Mouse (Mus musculus) urinary bladder, postnatal 25 days (tissue): Measurements from ENCODE around the gene Tifa.

Experiments
- DNase-seq: peaks from one replicate; pipeline ENCODE4 v3.0.0; 2022; ENCODE audit warnings: low spot score

Gene Tifa

GRCm38 (mm10) chr3:127868046-127868758, 78.6 kb downstream of the Tifa start:
- DNase-seq = no peak

GRCm38 (mm10) chr3:127868880-127869279, 79.3 kb downstream of the Tifa start:
- no peak for DNase-seq

GRCm38 (mm10) chr3:127871575-127871974, 82.0 kb downstream of the Tifa start:
- DNase-seq = no peak

DNA sequence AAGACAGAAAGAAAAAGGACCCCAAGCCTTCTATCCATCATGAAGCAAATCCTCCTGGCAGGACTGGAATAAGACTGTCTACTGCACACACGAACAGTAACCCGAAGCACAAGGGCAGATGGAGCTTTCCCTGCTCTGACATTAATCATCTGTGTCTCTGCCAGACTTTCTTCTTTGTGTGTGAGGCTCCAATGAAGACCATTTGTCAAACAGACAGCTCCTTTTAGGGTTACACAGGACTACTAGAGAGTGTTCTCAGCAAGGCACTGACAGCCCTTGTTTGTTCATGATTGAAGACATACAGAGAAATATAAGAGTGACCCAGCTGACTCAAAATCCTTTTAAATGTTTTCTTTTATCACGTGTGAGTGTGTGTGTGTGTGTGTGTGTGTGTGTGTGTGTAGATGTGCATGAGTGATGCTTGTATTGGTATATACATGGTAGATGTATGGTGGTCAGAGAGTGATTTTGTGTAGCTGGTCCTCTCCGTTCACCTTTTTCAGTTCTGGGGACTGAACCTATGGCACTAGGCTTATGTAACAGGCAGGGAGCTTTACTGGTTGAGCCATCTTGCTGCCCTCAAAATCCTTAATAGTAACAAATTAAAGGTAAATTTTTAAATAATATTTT, 84.8 kb downstream of the Tifa start:
- no peak for DNase-seq

DNA sequence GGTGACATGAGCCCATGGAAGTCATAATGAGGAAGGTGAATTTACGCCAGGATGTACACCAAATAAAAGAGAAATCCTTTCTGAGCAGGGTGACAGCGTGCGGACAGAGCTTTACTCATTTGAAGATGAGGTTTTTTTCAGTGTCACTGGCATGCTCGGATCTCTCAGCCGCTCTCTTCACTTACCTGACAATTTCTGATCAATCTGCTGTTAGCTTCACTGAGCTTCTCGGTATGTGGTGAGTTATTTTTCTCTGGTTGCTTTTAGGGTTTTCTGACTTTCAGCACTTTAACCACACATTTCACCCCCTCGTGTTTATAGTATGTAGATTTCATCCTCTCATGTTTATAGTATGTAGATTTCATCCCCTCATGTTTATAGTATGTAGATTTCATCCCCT, 85.5 kb downstream of the Tifa start:
- no peak for DNase-seq

DNA sequence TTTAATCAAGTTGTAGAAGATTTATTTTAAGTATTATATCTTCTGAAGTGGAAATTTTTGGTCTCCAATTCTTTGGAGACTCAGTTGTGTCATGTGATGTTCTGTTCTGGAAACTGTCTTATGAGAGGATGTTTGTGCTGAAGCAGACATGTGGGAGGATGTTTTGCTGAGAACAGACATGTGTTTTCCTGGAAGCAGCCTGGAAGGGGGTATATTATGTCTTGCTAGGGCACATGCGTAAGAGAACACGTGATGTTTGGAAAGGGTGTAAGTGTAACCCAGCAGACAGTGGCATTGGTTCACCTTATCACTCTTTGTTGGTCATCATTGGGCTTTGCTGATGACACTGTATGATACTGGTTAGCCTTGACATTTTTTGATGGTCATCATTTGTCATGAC, 85.9 kb downstream of the Tifa start:
- DNase-seq = no peak

DNA sequence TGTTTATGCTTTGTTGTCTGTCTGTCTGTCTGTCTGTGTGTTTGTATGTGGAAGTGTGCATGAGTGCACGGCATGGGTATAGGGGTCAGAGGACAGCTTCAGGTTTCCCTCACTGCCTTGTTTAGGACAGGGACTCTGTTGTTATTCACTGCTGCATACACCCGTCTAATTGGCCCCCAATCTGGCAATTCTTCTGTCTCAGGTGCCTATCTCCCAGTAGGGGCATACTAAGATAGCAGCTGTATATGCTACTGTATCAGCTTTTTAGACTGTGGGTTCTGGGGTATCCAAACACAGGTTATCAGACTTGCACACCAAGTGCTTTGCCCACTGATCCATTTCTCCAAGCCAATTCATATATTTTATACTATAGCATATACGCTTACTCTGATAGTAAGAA, 90.4 kb downstream of the Tifa start:
- no peak for DNase-seq

GRCm38 (mm10) chr3:127881684-127882083, 92.1 kb downstream of the Tifa start:
- DNase-seq = no peak
